Mouse (Mus musculus): ENCODE results near the gene Acaa1b. TPM values are rescaled to one million over a fixed set of nuclear protein-coding genes. Genes with fewer than 3 reads are reported as not detected.

Acaa1b gene
- polyA plus RNA-seq, 2 experiments = 1.7 to 1.8 TPM

DNA sequence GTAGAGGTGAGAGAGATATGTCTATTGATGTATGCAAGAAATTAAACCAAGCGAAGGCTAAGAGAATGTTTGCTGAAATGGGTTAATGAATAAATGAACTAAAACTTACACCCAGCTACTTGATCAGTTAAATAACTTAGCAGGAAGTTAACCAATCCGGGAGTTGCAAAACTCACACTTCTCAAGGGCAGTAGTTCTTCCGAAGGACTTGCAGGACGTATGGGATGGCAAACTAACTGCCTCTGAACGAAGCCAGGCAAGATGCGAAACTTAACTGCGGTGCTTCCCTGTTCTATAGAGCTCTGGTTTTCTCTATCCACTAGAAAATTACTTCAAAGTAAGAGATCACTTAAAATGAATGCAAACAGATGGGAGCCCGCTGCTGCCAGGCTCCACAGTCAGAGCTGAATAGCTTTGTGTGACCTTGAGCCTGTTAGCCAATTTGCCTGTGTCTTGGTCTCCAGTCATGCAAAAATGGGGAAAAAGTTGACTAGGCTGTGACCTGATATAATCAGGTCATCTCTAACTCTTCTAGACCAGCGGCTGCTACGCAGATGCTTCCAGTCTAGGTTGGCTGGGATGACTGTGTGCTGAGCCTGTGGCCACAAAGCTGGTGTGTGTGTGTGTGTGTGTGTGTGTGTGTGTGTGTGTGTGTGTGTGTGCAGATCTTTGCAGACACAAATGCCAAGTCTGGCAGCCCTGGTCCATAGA, 42.4 kb upstream of the Acaa1b start:
- 82% methylated on average over 10 of the region's 10 CpGs for WGBS
- Histone ChIP-seq H3K4me3 (replicated peaks; ENCODE audit: low read length) (no peak overlapping the region), H3K36me3 (ENCODE audit: control insufficient read depth, insufficient read depth, low read length) (no peaks in the 10 kb centered on the region), H3K4me2 (replicated peaks; ENCODE audit: low read depth, low read length, severe bottlenecking) (no peak overlapping the region), H3K27me3 (ENCODE audit: control insufficient read depth, insufficient read depth, low read length) (no peaks in the 10 kb centered on the region), H3K9ac (ENCODE audit: low read depth, low read length, severe bottlenecking) (no peak overlapping the region), H3K4me1 (ENCODE audit: control insufficient read depth, insufficient read depth, low read length) (no peaks in the 10 kb centered on the region), H3K27ac (replicated peaks; ENCODE audit: low read depth, low read length) (no peak overlapping the region), H3K9me3 (ENCODE audit: control insufficient read depth, low read length) (no peaks in the 10 kb centered on the region)
- no peak for TF ChIP-seq POLR2A (IDR thresholded peaks at IDR 0.05; ENCODE audit: borderline replicate concordance, extremely low read depth, insufficient read depth, insufficient read length)
- DNase-seq (ENCODE audit: low spot score) = no peak
- no peak for ATAC-seq (ENCODE audit: low FRiP score, low read depth)

DNA sequence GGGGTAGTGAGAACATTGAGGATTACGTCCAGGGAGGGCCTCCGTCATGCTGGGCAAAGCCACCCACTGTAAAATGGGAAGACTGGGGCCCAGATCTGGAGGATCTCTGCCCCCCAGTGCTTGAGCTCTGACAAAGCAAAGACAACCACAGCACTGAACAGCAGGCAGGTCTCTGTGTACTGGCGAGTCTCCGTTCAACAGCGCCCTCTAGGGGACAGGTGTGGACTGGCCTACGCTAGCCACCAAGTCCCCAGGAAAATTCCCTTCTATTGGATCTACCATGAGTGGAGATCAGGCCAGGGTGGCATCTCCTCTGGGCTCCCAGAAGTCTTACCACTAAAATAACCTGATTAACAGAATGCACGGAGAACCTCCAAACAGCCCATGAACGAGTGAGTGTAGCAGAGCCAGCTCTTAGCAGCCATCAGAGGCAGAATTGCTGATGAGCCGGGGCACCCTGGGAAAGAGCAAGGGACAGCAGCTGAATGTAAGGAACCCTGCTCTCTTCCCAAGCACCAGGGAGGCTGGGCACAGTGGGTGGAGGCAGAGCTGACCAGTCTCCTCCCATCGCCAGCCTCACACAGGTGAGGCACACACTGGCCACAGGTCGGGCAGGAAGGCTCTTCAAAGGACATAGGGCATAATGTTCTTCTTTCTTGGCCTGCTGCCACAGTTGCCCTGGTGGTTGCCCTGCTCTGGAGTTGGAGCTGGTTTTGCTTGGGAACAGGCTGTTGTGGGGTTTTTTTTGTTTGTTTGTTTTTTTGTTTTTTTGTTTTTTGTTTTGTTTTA, 35.5 kb upstream of the Acaa1b start:
- H3K27ac ChIP-seq (replicated peaks; ENCODE audit: low read depth, low read length) = no peak overlapping the region
- DNase-seq (ENCODE audit: low spot score) = no peak
- no peaks in the 10 kb centered on the region for H3K4me1 ChIP-seq (ENCODE audit: control insufficient read depth, insufficient read depth, low read length)
- H3K9ac ChIP-seq (ENCODE audit: low read depth, low read length, severe bottlenecking) = no peak overlapping the region
- H3K4me2 ChIP-seq (replicated peaks; ENCODE audit: low read depth, low read length, severe bottlenecking) = no peak overlapping the region
- no peaks in the 10 kb centered on the region for H3K9me3 ChIP-seq (ENCODE audit: control insufficient read depth, low read length)
- ATAC-seq (ENCODE audit: low FRiP score, low read depth) = no peak
- no peak overlapping the region for H3K4me3 ChIP-seq (replicated peaks; ENCODE audit: low read length)
- no peaks in the 10 kb centered on the region for H3K27me3 ChIP-seq (ENCODE audit: control insufficient read depth, insufficient read depth, low read length)
- 35% methylated on average over 11 of the region's 11 CpGs for WGBS
- no peaks in the 10 kb centered on the region for H3K36me3 ChIP-seq (ENCODE audit: control insufficient read depth, insufficient read depth, low read length)
- no peak for TF ChIP-seq POLR2A (IDR thresholded peaks at IDR 0.05; ENCODE audit: borderline replicate concordance, extremely low read depth, insufficient read depth, insufficient read length)

DNA sequence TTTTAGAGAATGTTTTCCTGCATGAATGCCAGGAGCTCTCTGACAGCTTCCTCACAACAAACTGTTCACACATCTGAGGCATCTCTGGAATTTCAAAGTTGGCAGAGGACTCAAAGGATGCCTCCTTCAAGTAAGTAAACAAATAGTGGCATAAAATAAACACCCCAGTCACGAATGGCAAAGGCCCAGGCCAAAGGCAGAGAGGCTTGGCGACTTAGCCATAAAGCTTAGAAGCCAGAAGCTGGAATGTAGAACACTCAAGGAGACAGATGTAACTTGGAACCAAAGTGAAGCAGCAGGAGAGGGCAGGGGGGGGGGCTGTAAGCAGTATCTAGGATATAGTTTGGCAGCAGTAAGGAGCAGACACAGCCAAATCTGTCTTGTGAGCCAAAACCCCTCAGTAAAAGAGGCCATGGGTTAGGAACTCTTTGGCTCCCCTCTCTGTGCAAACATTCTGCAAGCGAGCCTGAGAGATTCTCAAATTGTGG, 24.4 kb upstream of the Acaa1b start:
- H3K27ac ChIP-seq (replicated peaks; ENCODE audit: low read depth, low read length) = no peak overlapping the region
- ATAC-seq (ENCODE audit: low FRiP score, low read depth) = no peak
- H3K36me3 ChIP-seq (ENCODE audit: control insufficient read depth, insufficient read depth, low read length) = no peaks in the 10 kb centered on the region
- H3K9me3 ChIP-seq (ENCODE audit: control insufficient read depth, low read length) = no peaks in the 10 kb centered on the region
- H3K4me3 ChIP-seq (replicated peaks; ENCODE audit: low read length) = no peak overlapping the region
- 24% methylated on average over 3 of the region's 3 CpGs for WGBS
- no peaks in the 10 kb centered on the region for H3K27me3 ChIP-seq (ENCODE audit: control insufficient read depth, insufficient read depth, low read length)
- no peak overlapping the region for H3K4me2 ChIP-seq (replicated peaks; ENCODE audit: low read depth, low read length, severe bottlenecking)
- no peak for TF ChIP-seq POLR2A (IDR thresholded peaks at IDR 0.05; ENCODE audit: borderline replicate concordance, extremely low read depth, insufficient read depth, insufficient read length)
- H3K4me1 ChIP-seq (ENCODE audit: control insufficient read depth, insufficient read depth, low read length) = peaks cover 6% of the 10 kb centered on the region; the same call in 1 of the 2 replicates
- DNase-seq (ENCODE audit: low spot score) = peak; percentile 44
- no peak overlapping the region for H3K9ac ChIP-seq (ENCODE audit: low read depth, low read length, severe bottlenecking)

DNA sequence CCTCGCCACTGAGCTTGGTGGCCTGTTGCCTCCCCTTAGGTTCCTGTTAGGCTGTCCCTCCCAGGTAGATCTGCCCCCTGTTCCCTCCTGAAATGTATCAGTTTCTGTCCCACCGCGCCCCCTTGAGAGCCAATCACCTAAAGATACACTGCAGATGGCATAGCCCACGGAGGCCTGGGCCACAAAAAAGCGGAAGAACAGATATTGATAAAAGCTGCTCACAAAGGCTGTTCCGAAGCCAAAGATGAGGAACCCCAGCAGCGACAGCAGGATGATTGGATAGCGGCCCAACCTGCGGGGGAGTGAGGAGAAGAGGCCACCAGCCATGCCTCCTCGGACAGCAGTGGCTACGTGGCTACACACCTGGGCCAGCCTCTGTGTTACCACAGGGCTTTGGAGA, 22.4 kb upstream of the Acaa1b start:
- Histone ChIP-seq H3K27ac (replicated peaks; ENCODE audit: low read depth, low read length) (no peak overlapping the region), H3K9me3 (ENCODE audit: control insufficient read depth, low read length) (no peaks in the 10 kb centered on the region), H3K4me2 (replicated peaks; ENCODE audit: low read depth, low read length, severe bottlenecking) (no peak overlapping the region), H3K27me3 (ENCODE audit: control insufficient read depth, insufficient read depth, low read length) (no peaks in the 10 kb centered on the region), H3K4me1 (ENCODE audit: control insufficient read depth, insufficient read depth, low read length) (peaks cover 6% of the 10 kb centered on the region; the same call in 1 of the 2 replicates), H3K9ac (ENCODE audit: low read depth, low read length, severe bottlenecking) (no peak overlapping the region), H3K4me3 (replicated peaks; ENCODE audit: low read length) (no peak overlapping the region), H3K36me3 (ENCODE audit: control insufficient read depth, insufficient read depth, low read length) (no peaks in the 10 kb centered on the region)
- no peak for ATAC-seq (ENCODE audit: low FRiP score, low read depth)
- no peak for TF ChIP-seq POLR2A (IDR thresholded peaks at IDR 0.05; ENCODE audit: borderline replicate concordance, extremely low read depth, insufficient read depth, insufficient read length)
- DNase-seq (ENCODE audit: low spot score) = no peak
- WGBS = 88% methylated on average over 11 of the region's 11 CpGs

DNA sequence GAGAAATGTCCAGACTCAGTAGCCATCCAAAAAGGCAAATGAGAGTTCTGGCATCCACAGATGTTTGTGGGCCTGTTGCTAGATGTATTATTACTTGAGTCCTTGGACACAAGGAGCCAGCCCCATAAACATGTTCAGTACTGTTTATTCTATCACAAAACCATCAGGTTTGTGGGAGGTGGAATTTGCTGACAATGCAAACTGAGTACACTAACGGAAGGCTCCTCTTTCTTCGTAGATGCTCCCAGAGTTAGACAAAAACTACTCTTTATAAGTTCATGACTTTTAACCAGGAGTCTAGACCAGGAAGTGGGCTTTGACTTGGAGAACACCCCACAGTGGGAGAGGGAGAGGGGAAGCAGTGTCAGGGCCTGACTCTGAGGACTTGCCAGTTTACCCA, 10.7 kb upstream of the Acaa1b start:
- 94% methylated on average over 2 of the region's 2 CpGs for WGBS
- Histone ChIP-seq H3K9me3 (ENCODE audit: control insufficient read depth, low read length) (no peaks in the 10 kb centered on the region), H3K4me2 (replicated peaks; ENCODE audit: low read depth, low read length, severe bottlenecking) (no peak overlapping the region), H3K27ac (replicated peaks; ENCODE audit: low read depth, low read length) (no peak overlapping the region), H3K36me3 (ENCODE audit: control insufficient read depth, insufficient read depth, low read length) (no peaks in the 10 kb centered on the region), H3K27me3 (ENCODE audit: control insufficient read depth, insufficient read depth, low read length) (no peaks in the 10 kb centered on the region), H3K4me3 (replicated peaks; ENCODE audit: low read length) (no peak overlapping the region), H3K4me1 (ENCODE audit: control insufficient read depth, insufficient read depth, low read length) (no peaks in the 10 kb centered on the region), H3K9ac (ENCODE audit: low read depth, low read length, severe bottlenecking) (no peak overlapping the region)
- DNase-seq (ENCODE audit: low spot score) (no peak), ATAC-seq (ENCODE audit: low FRiP score, low read depth) (no peak)
- TF ChIP-seq POLR2A (IDR thresholded peaks at IDR 0.05; ENCODE audit: borderline replicate concordance, extremely low read depth, insufficient read depth, insufficient read length) = no peak

Data from limb, embryonic 14.5 days (tissue).